Mouse (Mus musculus): ENCODE results near the gene Pde9a.

Gene Pde9a

GRCm38 (mm10) chr17:31514696-31515095 lies 128.7 kb downstream of the Pde9a start:
- DNase-seq (ENCODE audit: low read depth): no peak

GRCm38 (mm10) chr17:31519344-31519945 lies 133.4 kb downstream of the Pde9a start:
- DNase-seq (ENCODE audit: low read depth): no peak

GRCm38 (mm10) chr17:31519946-31520838 lies 134.2 kb downstream of the Pde9a start, which contains the start of the genes Wdr4 and Ndufv3:
Gene Wdr4 (minus strand): TSS chr17:31519980.
Gene Ndufv3 (plus strand): TSS chr17:31520115.
- DNase-seq (ENCODE audit: low read depth): peak; percentile 100

- DNase-seq (ENCODE audit: low read depth): no peak
Observed at GRCm38 (mm10) chr17:31520895-31521294, 134.9 kb downstream of the Pde9a start.

- no peak for DNase-seq (ENCODE audit: low read depth)
Observed at GRCm38 (mm10) chr17:31521948-31522347, 135.9 kb downstream of the Pde9a start.

- DNase-seq (ENCODE audit: low read depth): no peak
Observed at GRCm38 (mm10) chr17:31525114-31525513, 139.1 kb downstream of the Pde9a start.

- DNase-seq (ENCODE audit: low read depth): no peak
Observed at GRCm38 (mm10) chr17:31525816-31526215, 139.8 kb downstream of the Pde9a start.

Measured in naive thymus-derived CD4-positive, alpha-beta T cell, adult 2 months (primary cell).